Mouse (Mus musculus) adrenal gland, postnatal 14 days (tissue): ENCODE measurements around the gene Lce1a1. TPM values are rescaled to one million over a fixed set of nuclear protein-coding genes. Genes with fewer than 3 reads are reported as not detected.

Source experiments
- DNase-seq: peaks from one replicate; pipeline ENCODE4 v3.0.0; 2021; ENCODE audit warnings: mixed read lengths
- long read RNA-seq, 2 experiments: library from polyadenylated mRNA; stranded (forward); transcript quantifications; one replicate each; pipeline ENCODE4 v2.0.0; 2021
- total RNA-seq: library from RNA; stranded (reverse); gene quantifications from 2 replicates; pipeline ENCODE4 v1.2.3, GENCODE M21; 2021

The Lce1a1 gene
- total RNA-seq = not detected in 2 replicates
- long read RNA-seq, experiment 1 = 0 reads
- long read RNA-seq, experiment 2 = 0 reads

DNA sequence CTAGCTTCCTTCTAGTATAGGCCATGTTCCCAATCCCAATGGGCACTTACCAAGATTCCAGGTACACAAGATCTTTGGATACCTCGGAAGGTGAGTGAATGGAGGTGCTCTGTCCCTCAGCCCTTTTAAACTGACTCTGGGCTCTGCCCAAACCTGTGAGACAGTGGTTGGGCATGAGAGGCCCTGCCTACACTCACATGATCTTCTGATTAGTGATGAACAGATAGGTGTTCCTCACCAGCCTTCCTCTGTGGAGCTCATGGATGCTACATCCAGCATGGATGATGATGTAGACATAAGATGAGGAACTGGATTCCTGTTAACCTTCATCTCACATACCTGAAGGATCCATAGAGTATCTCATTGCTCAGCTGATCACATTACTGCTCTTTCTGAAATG is at the start of gene Lce1a1:
TSS of gene Lce1a1 (minus strand) at position 101 of the 400 bp plus-strand sequence.
- DNase-seq = no peak

DNA sequence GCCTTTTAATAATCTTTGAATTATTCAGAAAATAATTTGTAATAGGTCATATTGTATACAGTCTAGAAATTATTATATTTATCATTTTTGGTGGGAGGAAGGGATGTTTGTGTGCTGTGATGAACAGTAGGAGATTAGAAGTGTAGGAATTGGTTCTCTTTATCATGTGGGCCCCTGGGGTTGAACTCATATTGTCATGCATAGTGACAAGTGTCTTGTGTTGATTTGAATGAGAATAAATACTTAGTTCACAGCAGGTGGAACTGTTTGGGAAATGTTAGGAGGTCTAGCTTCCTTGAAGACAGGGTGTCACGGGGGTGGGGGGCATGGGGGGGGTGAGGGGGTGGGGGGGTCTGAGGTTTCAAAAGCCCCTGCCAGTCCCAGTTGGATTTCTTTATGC is 46.5 kb upstream of the Lce1a1 start:
- no peak for DNase-seq

DNA sequence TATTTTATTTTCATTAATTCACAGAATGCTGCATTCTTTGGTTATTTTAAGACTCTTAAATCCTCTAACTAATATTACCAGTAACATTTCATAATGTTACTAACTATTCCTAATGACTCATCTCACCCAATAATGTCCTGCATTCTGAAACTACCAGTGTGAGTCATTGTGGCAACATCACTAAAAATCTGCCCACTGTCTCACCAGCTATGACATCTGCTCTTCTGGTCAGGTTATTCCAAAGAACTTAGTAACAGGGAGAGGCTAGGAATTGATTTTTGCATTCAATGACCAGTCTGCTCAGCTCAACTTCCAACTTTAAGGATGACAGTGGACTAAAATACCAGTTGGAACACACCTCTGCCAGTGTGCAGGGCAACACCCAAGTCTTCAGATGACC is 43.6 kb upstream of the Lce1a1 start:
- no peak for DNase-seq

DNA sequence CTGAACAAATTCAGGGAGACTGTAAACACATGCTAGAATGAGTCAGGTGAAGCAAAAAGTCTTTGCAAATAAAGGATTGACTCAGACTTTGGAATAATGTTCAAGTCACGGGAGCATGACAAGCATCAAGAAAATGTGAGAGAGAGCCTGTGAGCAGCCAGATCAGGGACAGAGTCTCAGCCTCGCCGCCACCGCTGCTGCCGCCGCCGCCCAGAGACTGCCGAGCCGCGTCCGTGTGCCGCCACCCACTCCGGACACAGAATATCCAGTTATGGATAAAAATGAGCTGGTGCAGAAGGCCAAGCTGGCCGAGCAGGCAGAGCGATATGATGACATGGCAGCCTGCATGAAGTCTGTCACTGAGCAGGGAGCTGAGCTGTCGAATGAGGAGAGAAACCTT is 41.0 kb upstream of the Lce1a1 start:
- DNase-seq = peak; percentile 44

DNA sequence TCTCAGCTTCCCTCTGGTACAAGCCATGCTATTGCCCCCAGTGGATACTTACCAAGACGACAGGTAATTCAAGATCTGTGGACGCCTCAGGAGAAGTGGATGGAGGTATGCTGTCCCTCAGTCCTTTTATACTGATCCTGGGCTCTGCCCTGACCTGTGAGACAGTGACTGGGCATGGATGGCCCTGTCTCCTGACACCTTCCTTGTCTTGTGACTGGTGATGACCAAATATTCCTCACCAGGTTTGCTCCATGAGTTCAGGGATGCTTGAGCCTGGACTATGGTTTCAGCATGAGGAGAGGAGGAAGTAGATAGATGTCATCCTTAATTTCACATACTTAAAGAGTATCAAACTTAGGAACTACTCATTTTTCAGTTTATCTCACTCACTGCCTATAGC is 39.0 kb upstream of the Lce1a1 start, which contains the start of gene Lce1d:
TSS of gene Lce1d (minus strand) at position 101 of the 400 bp plus-strand sequence.
- no peak for DNase-seq

DNA sequence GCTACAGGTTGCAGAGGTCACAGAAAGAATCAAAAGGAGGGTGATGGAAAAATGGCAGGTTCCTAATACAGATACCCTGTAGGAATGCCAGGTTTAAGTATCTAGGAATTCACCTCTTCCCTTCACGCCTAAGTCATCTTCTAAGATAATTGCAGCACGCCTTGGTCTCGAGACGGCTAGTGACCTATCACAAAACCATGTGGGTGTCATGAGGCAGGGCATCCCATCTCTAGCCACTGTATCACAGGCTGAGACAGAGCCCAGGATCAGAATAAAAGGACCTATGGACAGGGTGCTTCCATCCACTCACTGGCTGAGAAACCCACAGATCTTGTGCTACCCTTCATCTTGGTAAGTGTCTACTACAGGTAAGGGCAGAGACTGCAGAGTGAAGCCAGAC is 30.8 kb upstream of the Lce1a1 start, which contains the start of gene Lce1c:
TSS of gene Lce1c (plus strand) at position 301 of the 400 bp plus-strand sequence.
- no peak for DNase-seq

DNA sequence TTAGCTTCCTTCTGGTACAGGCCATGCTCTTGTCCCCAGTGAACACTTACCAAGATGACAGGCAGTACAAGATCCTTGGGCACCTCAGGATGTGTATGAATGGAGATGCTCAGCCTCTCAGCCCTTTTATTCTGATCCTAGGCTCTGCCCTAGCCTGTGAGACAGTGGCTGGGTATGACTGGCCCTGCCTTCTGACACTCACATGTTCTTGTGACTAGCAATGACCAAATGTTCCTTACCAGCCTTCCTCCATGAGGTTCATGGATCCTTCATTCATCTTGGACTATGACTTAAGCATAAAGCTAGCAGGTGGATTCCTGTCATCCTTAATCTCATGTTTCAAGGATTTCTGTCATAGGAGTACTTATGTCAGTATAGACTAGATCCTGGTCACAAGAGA is 22.1 kb upstream of the Lce1a1 start, which contains the start of gene Lce1a2:
TSS of gene Lce1a2 (minus strand) at position 101 of the 400 bp plus-strand sequence.
- DNase-seq = no peak

DNA sequence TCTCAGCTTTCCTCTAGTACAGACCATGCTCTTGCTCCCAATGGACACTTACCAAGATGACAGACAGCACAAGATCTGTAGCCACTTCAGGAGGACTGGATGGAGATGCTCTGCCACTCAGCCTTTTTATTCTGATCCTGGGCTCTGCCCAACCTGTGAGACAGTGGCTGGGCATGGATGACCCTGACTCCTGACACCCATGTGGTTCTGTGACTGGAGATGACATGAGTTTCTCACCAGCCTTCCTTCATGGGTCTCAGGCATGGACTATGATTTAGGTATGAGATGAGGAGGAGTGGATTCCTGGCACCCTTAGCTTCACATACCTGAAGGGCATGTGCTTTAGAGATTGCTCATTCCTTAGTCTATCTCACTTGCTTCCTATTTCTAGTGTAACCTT is 8.7 kb upstream of the Lce1a1 start, which contains the start of gene Lce1b:
TSS of gene Lce1b (minus strand) at position 101 of the 400 bp plus-strand sequence.
- DNase-seq = no peak

DNA sequence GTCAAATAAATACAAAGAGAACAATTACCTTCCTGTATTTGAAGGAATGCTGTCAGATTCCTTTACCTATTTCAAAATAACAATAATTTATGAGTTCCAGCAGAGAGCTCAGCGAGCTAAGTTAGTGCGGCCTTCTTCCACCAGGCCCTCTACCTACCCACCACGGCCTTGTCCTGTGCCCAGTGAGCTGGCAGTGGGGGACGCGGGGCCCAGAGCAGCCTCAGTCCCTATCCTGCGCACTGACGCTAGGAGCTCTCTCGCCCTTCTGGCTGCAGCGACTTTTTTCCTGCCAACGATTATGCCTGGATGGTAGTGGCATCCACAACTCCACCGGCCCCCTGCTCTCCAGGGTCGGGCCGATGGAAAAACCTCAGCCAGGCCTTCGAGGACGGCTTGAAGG is 8.3 kb downstream of the Lce1a1 start:
- DNase-seq = no peak

DNA sequence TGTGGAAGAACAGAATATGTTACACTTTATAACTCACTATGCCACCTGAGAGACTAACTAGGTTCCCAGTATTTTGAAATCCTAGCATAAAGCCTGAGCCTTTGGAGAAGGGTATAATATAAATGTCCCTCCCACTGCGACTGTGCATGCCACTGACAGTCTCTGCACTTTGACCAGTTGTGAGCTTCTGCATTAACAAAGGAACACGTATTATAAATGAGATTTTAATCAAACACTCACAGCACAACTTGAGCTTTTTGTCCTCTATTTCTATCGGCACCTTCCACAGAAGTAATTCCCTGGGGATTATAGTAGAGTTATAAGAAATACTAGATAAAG is 9.5 kb downstream of the Lce1a1 start:
- no peak for DNase-seq

DNA sequence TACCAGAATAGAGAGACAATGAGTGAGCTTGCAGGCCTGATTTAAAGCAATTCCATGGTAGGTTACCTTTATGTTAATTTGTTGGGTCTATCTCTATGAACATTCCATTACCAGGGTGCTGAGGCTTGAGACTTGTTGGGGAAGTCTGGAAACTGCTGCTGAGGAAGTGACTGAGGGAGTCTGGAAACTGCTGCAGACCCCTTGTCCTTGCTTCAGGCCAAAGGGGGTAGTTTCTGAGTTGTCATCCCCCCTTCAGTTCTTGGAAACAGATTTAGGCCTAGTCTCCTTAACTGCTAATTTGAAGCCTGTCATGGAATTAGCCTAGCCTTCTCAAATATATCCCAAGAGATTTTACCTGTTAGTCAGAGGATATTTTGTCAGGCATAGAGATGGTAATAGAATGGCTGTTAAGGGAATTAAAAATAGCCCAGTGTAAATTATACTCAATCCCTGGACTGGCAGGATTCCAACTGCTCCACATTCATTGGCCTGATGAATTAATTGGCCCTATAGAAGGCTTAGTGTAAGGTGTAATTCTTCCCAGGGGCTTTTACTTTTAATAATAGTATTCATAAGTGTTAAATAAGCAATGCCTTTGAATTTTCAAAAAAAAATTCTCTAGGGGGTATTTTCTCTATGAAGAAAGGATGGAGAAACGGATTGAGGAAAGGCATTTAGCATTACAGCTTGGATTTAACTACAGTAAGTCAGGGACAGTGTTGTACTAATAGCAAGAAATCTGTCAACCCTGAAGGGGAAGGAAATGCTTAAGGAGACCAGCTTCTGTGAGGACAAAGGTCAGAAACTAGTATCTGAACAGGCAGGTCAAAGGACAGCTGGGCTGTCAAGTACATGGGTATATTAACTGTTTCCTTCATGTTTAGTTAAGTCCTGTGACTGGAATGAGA is 10.1 kb downstream of the Lce1a1 start:
- DNase-seq = no peak

DNA sequence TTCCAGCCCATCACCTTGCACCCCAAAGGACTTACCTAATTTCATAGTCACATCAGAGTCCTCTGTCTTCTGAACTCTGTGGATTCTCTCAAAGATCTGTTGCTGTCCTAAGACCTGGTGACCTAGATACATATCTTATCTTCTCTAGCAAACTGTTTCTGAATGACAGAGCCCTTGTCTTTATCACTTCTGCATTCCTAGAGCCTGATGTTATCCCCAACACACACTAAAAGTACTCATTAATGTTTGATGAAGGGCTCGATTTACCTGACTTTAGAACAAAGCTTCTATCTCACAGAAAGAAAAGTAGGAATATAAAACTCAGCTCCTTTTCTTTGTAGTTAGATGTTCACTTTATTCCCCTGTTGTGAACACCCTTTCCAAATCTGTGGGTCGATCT is 26.5 kb downstream of the Lce1a1 start, which contains the start of gene Lce6a:
TSS of gene Lce6a (minus strand) at position 101 of the 400 bp plus-strand sequence.
- no peak for DNase-seq

DNA sequence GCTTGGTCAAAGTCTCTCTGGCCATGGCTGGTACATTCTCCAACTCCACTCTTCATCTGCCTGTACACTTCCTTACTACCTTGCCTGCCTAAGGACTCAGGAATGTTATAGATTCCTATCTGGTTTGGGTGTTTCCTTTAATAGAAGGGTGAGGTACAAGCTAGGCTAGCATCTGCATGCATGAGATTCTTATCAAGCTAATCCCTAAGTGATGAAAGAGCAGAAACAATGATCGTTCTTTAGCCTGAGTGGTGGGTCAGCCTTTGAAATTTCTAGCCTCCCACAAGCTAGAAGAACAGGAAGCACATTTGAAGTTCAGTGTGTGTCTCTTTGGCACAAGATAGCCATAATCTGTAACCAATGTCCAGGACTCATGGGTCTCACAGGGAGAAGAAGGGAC is 38.3 kb downstream of the Lce1a1 start:
- DNase-seq = no peak

DNA sequence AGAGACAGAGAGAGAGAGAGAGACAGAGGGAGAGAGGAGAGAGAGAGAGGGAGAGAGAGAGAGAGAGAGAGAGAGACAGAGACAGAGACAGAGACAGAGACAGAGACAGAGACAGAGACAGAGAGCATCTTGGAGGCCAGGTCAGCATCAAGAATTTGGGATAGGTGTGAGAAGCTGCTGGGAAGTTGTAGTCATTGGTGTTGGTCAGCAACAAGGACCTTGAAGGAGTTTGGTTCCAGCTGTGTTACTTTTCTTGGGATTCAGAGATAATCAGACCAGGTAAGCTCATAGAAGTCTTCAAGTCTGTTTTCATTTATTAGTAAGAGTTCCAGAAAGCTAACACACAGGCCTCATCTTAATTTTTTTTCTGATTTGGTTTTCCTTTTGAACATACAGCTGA is 40.7 kb downstream of the Lce1a1 start, which contains the start of gene 2210017I01Rik:
TSS of gene 2210017I01Rik (minus strand) at position 101 of the 400 bp plus-strand sequence.
- DNase-seq = no peak

DNA sequence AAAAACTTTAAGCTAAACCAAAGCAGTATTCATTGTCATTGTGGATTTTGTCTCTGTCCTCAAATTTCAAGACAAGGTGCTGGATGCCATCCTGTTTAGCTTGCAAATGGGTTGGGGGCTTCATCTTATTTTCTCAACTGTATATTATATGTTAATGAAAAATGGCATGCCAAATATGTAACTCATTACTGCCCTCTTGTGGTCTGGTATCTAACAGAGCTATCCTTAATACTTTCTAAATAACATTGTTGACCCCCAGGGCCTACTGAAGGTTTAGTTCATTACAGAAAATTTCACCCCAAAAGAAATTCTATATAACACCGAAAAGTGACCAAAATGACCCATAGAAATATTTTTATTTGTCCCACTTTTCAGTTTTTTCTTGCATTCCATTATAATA is 45.9 kb downstream of the Lce1a1 start:
- DNase-seq = no peak

DNA sequence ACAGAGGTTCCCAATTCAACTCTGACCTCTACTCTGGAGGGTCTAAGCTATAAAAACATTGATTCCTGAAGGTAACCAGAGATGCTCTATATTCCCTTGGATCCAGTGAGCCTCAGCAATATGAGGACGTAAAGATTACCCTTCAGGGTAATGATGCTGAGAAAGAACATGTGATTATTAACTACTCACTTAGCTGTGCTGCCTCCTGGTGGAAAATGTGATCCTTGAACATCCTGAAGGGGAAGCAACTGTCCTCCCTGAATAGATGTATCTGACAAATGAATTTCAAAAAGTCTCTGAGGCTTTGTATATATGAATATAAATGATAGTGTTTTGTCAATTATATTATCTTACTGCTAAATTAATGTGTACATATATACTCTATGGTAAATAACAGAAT is 47.7 kb downstream of the Lce1a1 start:
- DNase-seq = no peak

DNA sequence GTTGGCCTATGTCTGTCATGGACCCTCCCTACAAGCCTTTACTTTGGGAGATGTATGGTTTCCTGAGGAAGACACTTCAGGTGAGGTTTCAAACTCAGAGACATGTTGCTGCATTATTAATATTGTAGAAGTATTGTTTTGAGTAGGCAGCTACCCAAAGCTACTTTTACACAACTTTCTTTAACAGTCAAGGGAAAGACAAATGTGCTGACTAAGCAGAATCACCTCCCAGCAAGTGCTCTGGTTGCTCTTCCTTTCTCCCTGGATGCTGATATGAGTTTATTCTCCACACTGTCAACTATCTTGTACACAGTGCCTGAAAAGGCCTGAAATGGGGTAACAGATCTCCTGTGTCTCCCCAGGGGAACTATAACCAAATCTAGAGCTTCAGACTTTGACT is 48.1 kb downstream of the Lce1a1 start:
- no peak for DNase-seq

DNA sequence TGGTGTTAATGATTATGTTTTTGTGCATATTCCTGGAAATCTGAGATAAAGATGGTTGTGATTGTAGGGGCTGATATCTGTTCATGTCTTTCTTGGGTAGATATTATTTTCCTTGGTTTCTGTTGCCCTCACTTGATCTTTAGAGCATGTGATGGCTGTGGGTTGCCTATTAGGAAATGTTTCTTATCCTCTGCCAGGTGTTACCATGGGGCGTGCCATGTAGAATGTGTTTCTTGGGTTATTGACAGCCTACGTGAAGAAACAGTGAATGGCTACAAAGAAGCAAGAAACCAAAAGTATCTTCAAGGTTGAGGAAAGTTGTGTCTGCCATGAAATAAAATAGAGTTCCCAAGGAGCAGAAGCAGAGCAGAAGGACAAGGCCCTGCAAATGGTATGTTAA is 49.7 kb downstream of the Lce1a1 start:
- no peak for DNase-seq

Other genes with a start within 250 kb of the Lce1a1 start
- gene Sprr2i, start 240.3 kb downstream of the Lce1a1 start, total RNA-seq = not detected in 2 replicates
- not detected in 2 replicates for gene Sprr2j-ps, start 230.2 kb downstream of the Lce1a1 start, total RNA-seq
- gene Gm9774, start 218.9 kb downstream of the Lce1a1 start, total RNA-seq = 1.6 and 7.1 TPM in 2 replicates
- gene Sprr2k, start 215.7 kb downstream of the Lce1a1 start, total RNA-seq = not detected in 2 replicates
- gene Sprr1b, start 209.5 kb downstream of the Lce1a1 start, total RNA-seq = not detected in 2 replicates
- not detected in 2 replicates for gene Sprr3, start 189.6 kb downstream of the Lce1a1 start, total RNA-seq
- gene Sprr1a, start 162.4 kb downstream of the Lce1a1 start, total RNA-seq = not detected in 2 replicates
- gene Sprr4, start 147.8 kb downstream of the Lce1a1 start, total RNA-seq = not detected in 2 replicates
- not detected in 2 replicates for gene 2310046K23Rik, start 113.8 kb downstream of the Lce1a1 start, total RNA-seq
- not detected in 2 replicates for gene Ivl, start 74.6 kb downstream of the Lce1a1 start, total RNA-seq
- gene Smcp, start 59.3 kb downstream of the Lce1a1 start, total RNA-seq = not detected in 2 replicates
- not detected in 2 replicates for gene 2210017I01Rik, start 40.8 kb downstream of the Lce1a1 start, total RNA-seq
- gene Lce6a, start 26.6 kb downstream of the Lce1a1 start, total RNA-seq = not detected in 2 replicates
- not detected in 2 replicates for gene Lce1b, start 8.6 kb upstream of the Lce1a1 start, total RNA-seq
- gene Lce1a2, start 22.0 kb upstream of the Lce1a1 start, total RNA-seq = not detected in 2 replicates
- gene Lce1c, start 30.9 kb upstream of the Lce1a1 start, total RNA-seq = not detected in 2 replicates
- gene Lce1d, start 38.9 kb upstream of the Lce1a1 start, total RNA-seq = not detected in 2 replicates
- not detected in 2 replicates for gene Lce1e, start 60.8 kb upstream of the Lce1a1 start, total RNA-seq
- gene Lce1f, start 72.0 kb upstream of the Lce1a1 start, total RNA-seq = not detected in 2 replicates
- gene Gm38119, start 90.8 kb upstream of the Lce1a1 start, total RNA-seq = not detected in 2 replicates
- not detected in 2 replicates for gene Lce1g, start 104.0 kb upstream of the Lce1a1 start, total RNA-seq
- not detected in 2 replicates for gene Lce1h, start 116.8 kb upstream of the Lce1a1 start, total RNA-seq
- not detected in 2 replicates for gene Lce1i, start 130.6 kb upstream of the Lce1a1 start, total RNA-seq
- gene Lce1j, start 142.2 kb upstream of the Lce1a1 start, total RNA-seq = not detected in 2 replicates
- gene Lce1k, start 159.6 kb upstream of the Lce1a1 start, total RNA-seq = not detected in 2 replicates
- gene Kprp, start 178.9 kb upstream of the Lce1a1 start, total RNA-seq = not detected in 2 replicates
- not detected in 2 replicates for gene Lce1l, start 203.0 kb upstream of the Lce1a1 start, total RNA-seq
- not detected in 2 replicates for gene 2310050C09Rik, start 221.9 kb upstream of the Lce1a1 start, total RNA-seq